Mouse (Mus musculus) forebrain, embryonic 13.5 days (tissue): Measurements from ENCODE around the gene Nxn. TPM values are rescaled to one million over a fixed set of nuclear protein-coding genes. Genes with fewer than 3 reads are reported as not detected.
A peak's percentile ranks its signal among the peaks of the same experiment; 100 is the strongest.

Experiments
- ATAC-seq: fragments of 200-750 bp; cut with Nextera tagmentation; 2 replicates; pipeline ENCODE4 v1.8.0; 2017
- H3K27ac ChIP-seq: fragments of 300-500 bp; sonication (generic); 2 replicates; pipeline ENCODE4 v1.5.1; 2015; ENCODE audit warnings: inconsistent platforms, mild to moderate bottlenecking, moderate library complexity
- H3K27me3 ChIP-seq: fragments of 300-500 bp; sonication (generic); 2 replicates; pipeline ENCODE4 v1.6.1; 2015; ENCODE audit warnings: mild to moderate bottlenecking, inconsistent platforms
- H3K36me3 ChIP-seq: fragments of 300-500 bp; sonication (generic); 2 replicates; pipeline ENCODE4 v1.6.1; 2015; ENCODE audit warnings: mild to moderate bottlenecking, inconsistent platforms; ENCODE audit not compliant: poor library complexity, severe bottlenecking
- H3K4me1 ChIP-seq: fragments of 300-500 bp; sonication (generic); 2 replicates; pipeline ENCODE4 v1.6.1; 2015; ENCODE audit warnings: inconsistent platforms
- H3K4me2 ChIP-seq: fragments of 300-500 bp; sonication (generic); 2 replicates; pipeline ENCODE4 v1.6.1; 2015; ENCODE audit warnings: inconsistent platforms, mild to moderate bottlenecking, moderate library complexity
- H3K4me3 ChIP-seq: fragments of 300-500 bp; sonication (generic); 2 replicates; pipeline ENCODE4 v1.5.1; 2015; ENCODE audit warnings: mild to moderate bottlenecking, inconsistent platforms
- H3K9ac ChIP-seq: fragments of 300-500 bp; sonication (generic); 2 replicates; pipeline ENCODE4 v1.6.1; 2015; ENCODE audit warnings: mild to moderate bottlenecking, inconsistent platforms
- H3K9me3 ChIP-seq: fragments of 300-500 bp; sonication (generic); replicated peaks from 2 replicates; pipeline ENCODE4 v1.6.1; 2016; ENCODE audit warnings: inconsistent platforms
- WGBS: fragments of 180-500 bp; shearing (Covaris S2); methylation state at CpG from one replicate; pipeline ENCODE4 v1.1.7; 2015; 5-methylcytosine and 5-hydroxymethylcytosine counted together
- polyA plus RNA-seq: library from polyadenylated mRNA; unstranded; fragments of >200 nt; fragmentation: Nextera tagmentation; extraction: Ambion mirVana; gene quantifications from 2 replicates; pipeline ENCODE4 v1.2.1, GENCODE M21; 2015

The Nxn gene
- polyA plus RNA-seq, 1 experiment from 2014 or later: 23.4 TPM

DNA sequence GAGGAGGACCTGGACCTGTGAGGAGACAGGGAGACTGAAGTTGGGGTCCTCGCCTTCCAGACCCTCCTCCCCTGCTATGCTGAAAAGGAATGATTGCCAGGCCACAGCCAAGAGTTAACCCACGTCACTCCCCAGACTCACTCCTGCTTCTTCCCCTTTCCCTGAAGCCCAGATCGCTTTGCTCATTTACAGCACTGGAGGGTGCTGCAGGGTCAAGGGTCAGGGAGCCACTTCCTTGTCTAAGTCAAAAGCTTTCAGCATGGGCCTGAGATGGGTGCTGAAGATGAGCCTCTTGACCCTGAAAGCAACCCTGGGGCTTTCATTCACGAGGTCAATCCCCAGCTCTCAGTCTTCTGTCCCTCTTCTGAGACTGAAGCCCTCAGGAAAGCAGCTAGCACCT is 20.2 kb upstream of the Nxn start:
- Histone ChIP-seq H3K9me3 (no peaks in the 10 kb centered on the region), H3K9ac (no peak overlapping the region), H3K4me3 (no peak overlapping the region), H3K27ac (peak overlapping the region; percentile 11; the same call in 1 of the 2 replicates), H3K4me2 (no peak overlapping the region), H3K4me1 (0 out of 2 replicates have a peak, but pooled peaks cover 7% of the 10 kb centered on the region), H3K27me3 (no peaks in the 10 kb centered on the region), H3K36me3 (peaks cover 97% of the 10 kb centered on the region)
- no peak for ATAC-seq
- 77% methylated on average over 4 of the region's 4 CpGs for WGBS

DNA sequence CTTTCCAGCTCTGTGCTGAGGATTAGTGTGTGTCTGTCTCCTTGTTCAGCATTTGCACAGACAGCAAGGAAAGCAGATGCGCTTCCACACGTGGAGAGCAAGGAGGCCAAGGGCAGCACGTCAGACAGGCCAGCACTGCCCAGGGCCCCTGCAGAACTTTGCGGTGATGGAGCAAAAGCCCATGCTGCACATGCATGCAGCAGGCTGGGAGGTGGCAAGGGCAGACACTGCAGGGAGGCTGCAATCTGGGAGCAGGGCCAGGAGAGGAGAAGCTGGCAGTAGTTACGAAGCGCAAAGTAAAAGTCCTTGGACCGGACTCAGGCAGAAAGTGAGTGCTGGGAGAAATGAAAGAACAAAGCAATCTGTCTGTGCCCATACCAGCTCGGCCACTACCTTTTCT is 19.5 kb upstream of the Nxn start:
- Histone ChIP-seq H3K27me3 (no peaks in the 10 kb centered on the region), H3K36me3 (peaks cover 97% of the 10 kb centered on the region), H3K9ac (no peak overlapping the region), H3K4me2 (no peak overlapping the region), H3K27ac (peak overlapping the region; percentile 11; the same call in 1 of the 2 replicates), H3K9me3 (no peaks in the 10 kb centered on the region), H3K4me1 (0 out of 2 replicates have a peak, but pooled peaks cover 7% of the 10 kb centered on the region), H3K4me3 (no peak overlapping the region)
- no peak for ATAC-seq
- WGBS: 81% methylated on average over 8 of the region's 8 CpGs

DNA sequence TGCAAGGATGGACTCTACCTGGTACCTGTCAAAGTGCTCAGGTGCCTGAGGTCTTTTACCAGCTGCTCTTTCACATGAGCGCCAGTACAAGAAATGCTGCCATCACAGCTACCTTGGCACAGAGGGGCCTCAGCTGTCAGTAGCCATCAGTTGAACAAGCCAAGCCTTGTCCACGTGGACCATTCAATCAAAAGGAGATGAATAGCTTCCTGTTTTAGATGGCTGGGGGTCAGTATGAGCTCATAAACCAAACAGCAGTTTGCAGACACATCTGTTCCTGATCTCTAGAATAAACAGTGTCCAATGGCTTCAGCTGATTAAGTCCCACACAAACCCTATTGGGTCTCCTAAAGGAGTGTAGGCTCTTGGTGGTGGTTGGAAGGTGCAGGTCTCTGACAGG is 17.0 kb upstream of the Nxn start:
- Histone ChIP-seq H3K27me3 (no peaks in the 10 kb centered on the region), H3K9me3 (no peaks in the 10 kb centered on the region), H3K4me1 (0 out of 2 replicates have a peak, but pooled peaks cover 7% of the 10 kb centered on the region), H3K36me3 (peaks cover 94% of the 10 kb centered on the region), H3K4me2 (no peak overlapping the region), H3K4me3 (no peak overlapping the region), H3K27ac (no peak overlapping the region), H3K9ac (no peak overlapping the region)
- WGBS: 79% methylated on average over 2 of the region's 2 CpGs
- no peak for ATAC-seq

DNA sequence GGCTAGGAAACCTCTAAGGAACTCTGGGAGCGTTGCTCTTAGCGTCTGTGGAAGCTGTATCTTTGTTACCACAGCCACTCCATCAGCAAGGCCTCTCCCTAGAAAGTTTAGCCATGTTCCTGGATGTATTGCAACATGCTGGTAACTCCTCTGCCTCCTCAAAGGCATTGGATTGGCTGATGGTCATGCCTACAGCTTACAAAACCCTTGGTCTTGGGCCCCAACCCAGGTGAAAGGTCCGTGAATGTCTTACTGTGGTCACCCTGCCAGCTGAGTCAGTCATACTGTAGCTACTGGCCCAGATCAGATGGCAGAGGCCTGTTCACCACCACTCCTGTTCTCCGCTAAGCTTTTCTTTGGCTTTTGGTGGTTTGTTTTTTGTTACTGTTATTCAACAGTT is 16.1 kb upstream of the Nxn start:
- H3K27me3 ChIP-seq: no peaks in the 10 kb centered on the region
- H3K27ac ChIP-seq: no peak overlapping the region
- no peak overlapping the region for H3K9ac ChIP-seq
- no peak overlapping the region for H3K4me2 ChIP-seq
- H3K4me1 ChIP-seq: 0 out of 2 replicates have a peak, but pooled peaks cover 7% of the 10 kb centered on the region
- ATAC-seq: no peak
- H3K4me3 ChIP-seq: no peak overlapping the region
- 82% methylated on average over 4 of the region's 4 CpGs for WGBS
- H3K9me3 ChIP-seq: no peaks in the 10 kb centered on the region
- peaks cover 87% of the 10 kb centered on the region for H3K36me3 ChIP-seq

DNA sequence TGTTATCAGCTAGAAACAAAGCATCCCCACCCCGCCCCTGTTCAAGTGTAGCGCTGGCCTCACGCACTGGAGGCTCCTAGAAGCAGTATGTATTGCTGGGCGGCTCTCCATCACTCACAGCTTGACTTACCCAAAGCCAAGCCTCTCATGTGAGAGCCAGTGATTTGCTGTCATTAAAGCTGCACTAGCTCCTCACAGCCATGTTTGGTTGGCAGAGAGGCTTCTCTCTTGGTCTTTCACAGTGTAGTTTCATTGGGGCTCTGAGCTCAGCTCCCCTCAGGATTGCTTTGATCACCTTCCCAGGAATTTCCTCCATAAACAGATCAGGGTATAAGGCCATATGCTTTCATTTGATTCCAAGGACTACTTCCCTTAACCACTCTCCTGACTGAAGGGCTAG is 14.3 kb upstream of the Nxn start:
- Histone ChIP-seq H3K4me2 (no peak overlapping the region), H3K27me3 (no peaks in the 10 kb centered on the region), H3K27ac (no peak overlapping the region), H3K4me1 (peaks cover 11% of the 10 kb centered on the region), H3K9me3 (no peaks in the 10 kb centered on the region), H3K4me3 (no peak overlapping the region), H3K36me3 (peaks cover 72% of the 10 kb centered on the region), H3K9ac (no peak overlapping the region)
- WGBS: 81% methylated on average over 4 of the region's 4 CpGs
- no peak for ATAC-seq

DNA sequence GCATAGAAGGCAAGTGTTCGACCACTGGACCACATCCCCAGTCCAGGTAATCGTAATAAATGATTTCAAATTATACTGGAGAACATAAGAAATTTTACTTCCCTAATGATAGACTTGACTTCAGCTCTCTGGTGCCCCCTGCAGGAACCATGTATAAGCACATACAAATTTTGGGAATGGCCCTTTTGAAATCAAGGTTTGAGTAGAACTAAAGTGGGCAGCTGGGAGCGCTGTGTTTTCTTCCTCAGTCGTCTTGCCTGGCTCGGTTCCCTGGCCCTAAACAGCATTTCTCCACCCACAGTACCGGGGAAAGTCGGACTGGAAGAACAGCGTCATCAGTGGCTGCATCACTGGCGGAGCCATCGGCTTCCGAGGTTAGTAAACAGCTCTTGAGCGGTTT is 11.9 kb upstream of the Nxn start:
- peaks cover 15% of the 10 kb centered on the region for H3K4me1 ChIP-seq
- WGBS: 73% methylated on average over 12 of the region's 12 CpGs
- H3K9me3 ChIP-seq: no peaks in the 10 kb centered on the region
- peaks cover 48% of the 10 kb centered on the region for H3K36me3 ChIP-seq
- no peak overlapping the region for H3K9ac ChIP-seq
- no peak overlapping the region for H3K4me3 ChIP-seq
- no peak for ATAC-seq
- H3K4me2 ChIP-seq: no peak overlapping the region
- H3K27me3 ChIP-seq: no peaks in the 10 kb centered on the region
- no peak overlapping the region for H3K27ac ChIP-seq

DNA sequence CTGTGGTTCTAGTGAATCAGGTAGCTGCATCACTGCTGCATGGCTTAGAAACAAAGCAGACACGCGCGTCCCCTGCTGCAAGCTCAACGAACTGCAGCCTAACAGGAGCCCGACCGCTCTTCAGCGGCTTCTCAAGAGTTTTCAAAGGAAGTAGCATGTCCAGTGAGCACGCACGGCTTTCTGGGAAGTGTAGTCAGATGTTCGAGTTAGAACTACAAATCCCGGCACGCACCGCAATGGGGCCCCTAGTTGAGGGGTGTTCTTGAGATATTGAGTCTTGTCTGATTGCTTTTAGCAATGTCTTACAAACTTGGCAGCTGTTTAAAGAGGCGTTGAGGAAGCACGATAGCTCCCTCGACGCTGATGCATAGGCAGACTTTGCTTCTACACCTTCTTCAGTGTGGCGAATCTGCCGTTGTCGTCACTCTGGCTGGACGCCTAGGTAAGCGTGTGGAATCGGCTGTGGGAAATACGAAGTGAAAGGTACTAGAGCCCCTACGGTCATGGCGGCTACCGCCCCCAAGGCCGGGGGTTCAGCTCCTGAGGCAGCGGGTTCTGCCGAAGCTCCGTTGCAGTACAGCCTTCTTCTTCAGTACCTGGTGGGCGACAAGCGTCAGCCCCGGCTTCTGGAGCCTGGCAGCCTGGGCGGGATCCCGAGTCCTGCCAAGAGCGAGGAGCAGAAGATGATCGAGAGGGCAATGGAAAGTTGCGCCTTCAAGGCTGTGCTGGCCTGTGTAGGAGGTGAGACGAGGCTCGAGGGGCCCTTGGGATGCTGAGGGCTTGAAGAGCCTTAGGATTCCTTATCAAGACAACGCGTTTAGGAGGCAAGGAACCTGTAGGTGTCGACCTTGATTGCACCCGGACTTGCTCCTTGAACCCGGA is 8.0 kb upstream of the Nxn start, which contains the start of gene Timm22:
TSS of gene Timm22 (plus strand) at position 251 of the 882 bp plus-strand sequence.
- Histone ChIP-seq H3K27ac (peak within 1 kb of the TSS; percentile 15; the same call in 1 of the 2 replicates), H3K36me3 (peaks cover 11% of the 10 kb centered on the region; the same call in 1 of the 2 replicates), H3K4me3 (peak within 1 kb of the TSS; percentile 87), H3K4me1 (peaks cover 15% of the 10 kb centered on the region), H3K27me3 (0 out of 2 replicates have a peak, but pooled peaks cover 3% of the 10 kb centered on the region), H3K9ac (peak within 1 kb of the TSS; percentile 93), H3K4me2 (peak within 1 kb of the TSS; percentile 76), H3K9me3 (no peaks in the 10 kb centered on the region)
- ATAC-seq: peak; percentile 96
- WGBS: under 1% methylated on average over 46 of the region's 46 CpGs

DNA sequence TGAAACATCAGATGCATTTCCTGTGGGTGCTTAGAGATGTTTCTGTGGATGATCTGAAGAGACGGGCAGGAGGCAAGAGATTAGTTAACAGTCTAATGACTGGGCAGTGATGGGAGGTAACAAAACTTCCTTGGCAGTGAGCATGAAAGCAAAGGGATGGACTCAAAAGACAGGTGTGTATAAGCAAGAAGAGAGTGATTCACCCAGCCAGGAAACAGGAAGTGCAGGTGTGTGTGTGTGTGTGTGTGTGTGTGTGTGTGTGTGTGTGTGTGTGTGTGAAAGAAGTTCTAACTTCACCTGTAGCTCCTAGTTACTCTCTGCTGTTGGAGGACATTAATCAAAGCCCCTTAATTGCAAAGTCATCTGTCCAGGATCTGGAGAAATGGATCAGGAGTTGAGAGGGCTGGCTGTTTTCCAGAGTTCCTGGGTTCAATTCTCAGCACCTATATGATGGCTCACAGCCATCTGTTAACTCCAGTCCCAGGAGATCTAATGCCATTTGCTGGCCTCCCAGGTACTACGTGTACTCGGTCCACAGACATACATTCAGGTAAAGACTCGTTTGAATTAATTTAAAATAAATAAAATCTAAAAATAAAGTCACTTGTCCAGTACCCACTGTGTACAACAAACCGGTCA is 6.8 kb upstream of the Nxn start:
- H3K4me2 ChIP-seq: no peak overlapping the region
- H3K9ac ChIP-seq: no peak overlapping the region
- no peak overlapping the region for H3K4me3 ChIP-seq
- H3K9me3 ChIP-seq: no peaks in the 10 kb centered on the region
- peaks cover 2% of the 10 kb centered on the region; the same call in 1 of the 2 replicates for H3K36me3 ChIP-seq
- 86% methylated on average over 5 of the region's 5 CpGs for WGBS
- peaks cover 18% of the 10 kb centered on the region for H3K4me1 ChIP-seq
- H3K27me3 ChIP-seq: 0 out of 2 replicates have a peak, but pooled peaks cover 3% of the 10 kb centered on the region
- ATAC-seq: no peak
- H3K27ac ChIP-seq: no peak overlapping the region

DNA sequence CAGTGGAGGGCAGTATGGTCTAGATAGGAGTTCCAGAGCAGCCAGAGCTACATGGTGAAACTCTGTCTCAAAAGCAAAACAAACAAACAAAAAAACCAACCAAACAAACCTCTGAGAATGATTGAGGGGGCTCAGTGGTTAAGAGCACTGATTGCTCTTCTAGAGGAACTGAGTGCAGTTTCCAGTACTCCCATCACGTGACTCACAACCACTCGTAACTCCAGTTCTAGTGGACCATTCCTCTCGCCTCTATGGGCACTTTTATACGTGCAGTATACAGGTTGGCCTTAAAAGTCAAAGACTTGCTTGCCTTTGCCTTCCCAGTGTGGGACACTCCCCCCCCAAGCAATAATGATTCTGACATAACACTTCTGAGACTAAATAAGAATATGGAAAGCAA is 6.2 kb upstream of the Nxn start:
- Histone ChIP-seq H3K36me3 (peaks cover 2% of the 10 kb centered on the region; the same call in 1 of the 2 replicates), H3K27ac (no peak overlapping the region), H3K4me1 (peaks cover 18% of the 10 kb centered on the region), H3K4me2 (no peak overlapping the region), H3K27me3 (0 out of 2 replicates have a peak, but pooled peaks cover 3% of the 10 kb centered on the region), H3K4me3 (no peak overlapping the region), H3K9me3 (no peaks in the 10 kb centered on the region), H3K9ac (no peak overlapping the region)
- WGBS: 64% methylated on average over 4 of the region's 4 CpGs
- ATAC-seq: no peak

DNA sequence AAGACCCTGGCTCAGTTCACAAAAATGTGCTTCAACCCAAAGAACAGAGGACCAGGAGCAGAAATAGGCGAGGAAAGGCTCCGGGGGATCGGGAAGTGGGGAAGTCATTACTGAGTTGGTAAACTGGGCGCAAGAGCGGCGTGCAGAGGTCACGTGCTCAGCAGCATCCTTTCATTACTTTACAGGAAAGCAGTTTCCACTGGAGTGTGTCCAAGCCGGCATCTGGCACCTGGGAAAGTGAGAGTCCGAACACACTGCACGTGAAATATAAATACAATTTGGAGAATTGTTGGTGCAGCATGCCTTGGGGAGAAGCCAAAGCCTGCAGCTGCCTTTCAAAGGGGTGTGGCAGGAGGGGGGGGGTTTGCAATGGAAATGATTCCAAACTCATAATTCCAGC is 2.5 kb upstream of the Nxn start:
- no peaks in the 10 kb centered on the region for H3K9me3 ChIP-seq
- WGBS: 54% methylated on average over 10 of the region's 10 CpGs
- H3K4me1 ChIP-seq: peaks cover 21% of the 10 kb centered on the region
- H3K27me3 ChIP-seq: 0 out of 2 replicates have a peak, but pooled peaks cover 3% of the 10 kb centered on the region
- H3K4me3 ChIP-seq: no peak overlapping the region
- no peak for ATAC-seq
- no peak overlapping the region for H3K9ac ChIP-seq
- H3K27ac ChIP-seq: no peak overlapping the region
- no peak overlapping the region for H3K4me2 ChIP-seq
- H3K36me3 ChIP-seq: no peaks in the 10 kb centered on the region

DNA sequence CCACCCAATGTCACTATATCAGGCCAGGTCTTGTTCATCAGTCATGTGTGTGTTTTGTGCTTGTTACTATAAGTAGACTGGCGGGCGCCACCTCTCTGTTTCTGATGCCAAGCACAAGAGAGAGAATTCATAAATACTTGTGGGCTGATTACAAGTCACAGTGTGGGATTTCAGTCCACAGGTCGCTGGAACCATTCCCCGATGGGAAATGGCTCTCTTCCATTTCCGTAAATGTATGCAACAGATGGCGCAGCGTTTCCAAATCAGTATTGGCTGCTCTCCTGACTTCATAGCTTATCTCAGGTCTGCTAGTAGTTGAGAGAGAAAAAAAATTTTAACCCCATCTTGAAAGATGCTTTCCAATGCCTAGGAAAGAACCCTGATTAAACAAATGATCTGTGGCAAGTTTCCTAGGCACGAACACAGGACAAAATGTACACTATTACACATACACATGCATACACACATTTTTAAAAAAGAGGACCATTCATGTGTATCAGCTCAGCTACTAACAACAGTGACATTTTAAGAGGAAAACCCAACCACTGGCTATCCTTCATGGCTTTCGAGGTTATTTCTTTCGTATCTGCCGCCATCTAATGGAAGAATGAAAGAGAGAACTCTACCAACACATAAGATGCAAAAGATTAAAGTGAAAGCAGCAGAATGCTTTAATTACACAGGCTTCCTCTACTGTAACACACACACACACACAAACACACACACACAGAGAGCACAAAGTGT is 819 bp upstream of the Nxn start:
- H3K27me3 ChIP-seq: 0 out of 2 replicates have a peak, but pooled peaks cover 3% of the 10 kb centered on the region
- 0 out of 2 replicates have a peak, but pooled peaks have one; percentile 8 for ATAC-seq
- peak overlapping the region; percentile 88; the same call in 1 of the 2 replicates for H3K9ac ChIP-seq
- H3K9me3 ChIP-seq: no peaks in the 10 kb centered on the region
- no peaks in the 10 kb centered on the region for H3K36me3 ChIP-seq
- H3K27ac ChIP-seq: no peak overlapping the region
- peak overlapping the region; percentile 98 for H3K4me2 ChIP-seq
- H3K4me1 ChIP-seq: peaks cover 36% of the 10 kb centered on the region
- H3K4me3 ChIP-seq: peak overlapping the region; percentile 84
- 11% methylated on average over 11 of the region's 11 CpGs for WGBS
